Mouse (Mus musculus) retina, adult 2 months (tissue): ENCODE data around the gene Sirt7.

Experiments used
- DNase-seq: peaks from one replicate; pipeline ENCODE4 v3.0.0-alpha.2; 2012; ENCODE audit warnings: low read depth, low spot score

The Sirt7 gene

DNA sequence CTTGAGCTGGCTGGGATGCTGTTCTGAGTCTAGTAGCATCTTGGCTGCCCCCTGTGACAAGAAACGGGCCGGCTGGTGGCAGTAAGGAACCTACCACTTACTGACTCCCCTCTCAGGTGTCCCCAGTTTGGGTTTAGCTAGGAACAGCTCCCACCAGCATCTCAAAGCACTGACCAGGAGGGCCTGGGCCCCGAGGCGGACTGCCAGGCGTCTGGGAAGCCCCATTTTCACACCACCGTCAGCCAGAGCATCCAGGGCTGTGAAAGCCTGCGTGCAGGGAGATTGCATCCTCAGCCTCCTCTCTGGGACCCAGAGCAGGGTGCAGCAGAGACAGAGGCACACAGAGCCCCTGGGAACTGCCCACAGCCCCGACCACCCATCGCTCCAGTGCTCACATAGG, 16.2 kb upstream of the Sirt7 start:
- DNase-seq: no peak

DNA sequence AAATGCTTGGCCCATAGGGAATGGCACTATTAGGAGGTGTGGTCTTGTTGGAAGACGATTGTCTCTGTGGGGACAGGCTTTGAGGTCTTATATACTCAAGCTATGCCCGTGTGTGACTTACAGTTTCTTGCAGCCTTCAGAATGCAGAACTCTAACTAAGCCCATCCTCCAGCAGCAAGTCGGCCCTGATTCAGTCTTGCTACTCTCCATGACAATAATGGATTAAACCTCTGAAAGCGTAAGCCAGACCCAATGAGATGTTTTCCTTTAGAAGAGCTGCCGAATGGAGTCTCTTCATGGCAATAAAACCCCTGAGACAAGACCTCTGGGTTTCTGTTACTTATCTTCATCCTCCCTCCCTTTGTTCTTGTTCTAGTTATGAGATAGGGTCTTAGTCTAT, 9.8 kb upstream of the Sirt7 start:
- DNase-seq: no peak

DNA sequence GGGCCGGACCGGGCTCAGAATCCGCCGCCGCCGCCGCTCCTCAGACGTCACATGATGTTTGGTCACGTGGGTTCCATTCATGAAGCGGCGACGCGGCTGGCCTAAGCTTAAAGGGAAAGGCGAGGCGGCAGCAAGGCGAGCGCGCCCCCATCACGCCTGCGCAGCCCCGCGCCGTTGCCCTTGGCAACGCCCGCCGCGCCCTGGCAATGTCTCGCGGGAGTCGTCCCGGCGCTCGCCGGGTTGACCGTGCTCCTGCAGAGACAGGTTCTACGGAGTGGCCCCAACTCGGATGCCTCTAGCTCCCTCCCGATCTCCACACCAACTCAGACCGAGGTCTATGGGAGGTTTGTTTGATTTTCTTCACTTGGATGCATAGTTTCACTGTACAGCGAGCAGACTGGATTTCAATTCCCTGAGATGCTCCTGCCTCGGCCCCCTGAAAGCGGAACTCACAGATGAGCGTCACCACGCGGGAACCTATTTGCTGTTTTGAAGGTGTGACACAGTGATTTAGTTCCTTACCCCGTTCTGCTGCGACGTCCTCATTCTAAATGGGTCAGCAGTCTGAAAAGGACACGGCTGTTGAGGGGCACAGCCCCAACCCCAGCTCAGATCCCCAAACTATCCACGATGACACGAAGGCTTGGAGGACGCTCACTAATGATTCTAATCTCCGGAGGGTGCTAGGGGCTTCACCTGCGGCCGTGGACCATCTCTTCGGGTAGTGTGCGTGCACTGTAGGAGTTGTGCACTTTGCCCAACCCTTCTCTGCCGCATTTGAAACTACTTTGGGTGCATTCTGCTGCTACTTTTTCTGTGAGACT, 8.7 kb upstream of the Sirt7 start, which contains the start of gene Mafg:
Gene Mafg (minus strand): TSS at position 81 of the 824 bp plus-strand sequence.
- DNase-seq: peak; percentile 85

DNA sequence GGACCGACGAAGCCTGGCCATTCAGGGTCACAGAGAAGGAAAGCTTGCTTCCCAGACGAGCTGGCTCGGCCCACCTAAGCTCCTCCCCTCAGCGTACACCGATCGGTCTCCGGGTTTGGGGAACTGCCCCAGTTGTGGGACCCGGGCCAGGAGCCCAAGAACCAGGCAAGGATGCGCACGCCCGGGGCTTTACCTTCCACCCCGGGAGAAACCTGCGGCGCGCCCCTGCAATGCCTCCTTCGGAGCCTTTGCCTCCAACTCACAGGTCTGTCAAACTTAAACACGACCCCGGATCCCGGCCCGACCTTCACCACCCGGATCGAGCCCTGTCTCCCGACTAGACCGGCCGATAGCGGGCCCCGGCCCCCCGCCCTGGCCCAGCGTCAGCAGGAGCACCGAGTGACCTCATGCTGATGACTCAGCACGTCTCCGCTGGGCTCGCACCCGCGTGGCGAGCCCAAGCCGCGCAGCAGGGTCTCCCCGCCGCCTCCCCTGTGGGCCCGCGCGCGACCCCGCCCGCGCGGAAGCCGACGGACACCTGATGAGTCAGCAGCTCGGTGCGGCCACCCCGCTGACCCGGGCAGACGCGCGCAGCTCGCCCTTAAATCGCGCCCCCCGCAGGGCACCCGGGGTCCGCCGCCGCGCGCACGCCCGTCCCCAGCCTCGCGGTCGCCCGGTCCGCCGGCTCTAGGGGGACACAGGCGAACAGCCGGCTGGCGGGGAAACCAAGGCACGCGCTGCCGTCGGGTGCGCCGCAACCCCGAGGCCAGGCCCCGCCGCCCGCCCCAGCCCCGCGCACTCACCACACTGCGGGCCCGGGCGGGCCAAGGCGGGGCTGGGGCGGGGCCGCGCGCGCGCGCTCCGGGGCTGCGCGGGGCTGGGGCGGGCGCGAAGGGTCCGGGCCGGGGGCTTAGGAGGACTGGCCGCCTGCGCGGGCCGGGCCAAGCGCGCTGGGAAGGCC, 7.8 kb upstream of the Sirt7 start:
- no peak for DNase-seq

DNA sequence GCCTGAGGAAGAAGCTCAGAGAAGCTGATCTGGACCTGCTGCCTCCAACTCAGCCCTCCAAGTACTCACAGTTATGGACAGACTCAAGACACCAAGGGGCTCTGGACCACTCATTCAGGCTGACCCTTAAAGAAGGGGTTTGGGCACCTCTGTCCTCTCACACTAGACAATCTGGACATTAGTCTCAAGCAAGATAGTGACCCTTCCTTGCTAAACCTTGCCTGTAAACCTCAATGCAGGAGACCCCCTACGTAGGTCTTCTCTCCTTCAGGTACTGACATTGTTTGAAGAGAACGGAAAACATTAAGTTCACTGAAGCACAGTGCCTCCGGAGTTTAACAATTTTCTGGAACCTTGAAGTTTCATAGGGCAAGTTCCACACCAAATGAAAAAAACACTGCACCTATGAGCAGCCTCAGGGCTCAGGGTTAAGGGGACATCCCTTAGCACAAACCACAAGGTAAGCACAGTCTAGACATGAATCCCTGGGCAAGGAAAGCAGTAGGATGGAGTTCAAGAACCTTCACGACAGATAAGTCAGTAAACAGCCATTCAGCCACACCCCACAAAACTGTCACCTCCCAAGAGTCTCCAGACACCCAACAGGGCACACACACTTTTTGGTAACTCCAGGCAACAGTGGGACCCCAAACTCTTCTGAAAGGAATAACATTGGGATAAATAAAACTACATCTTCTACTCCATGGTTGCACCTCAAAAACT, 6.8 kb upstream of the Sirt7 start:
- no peak for DNase-seq

DNA sequence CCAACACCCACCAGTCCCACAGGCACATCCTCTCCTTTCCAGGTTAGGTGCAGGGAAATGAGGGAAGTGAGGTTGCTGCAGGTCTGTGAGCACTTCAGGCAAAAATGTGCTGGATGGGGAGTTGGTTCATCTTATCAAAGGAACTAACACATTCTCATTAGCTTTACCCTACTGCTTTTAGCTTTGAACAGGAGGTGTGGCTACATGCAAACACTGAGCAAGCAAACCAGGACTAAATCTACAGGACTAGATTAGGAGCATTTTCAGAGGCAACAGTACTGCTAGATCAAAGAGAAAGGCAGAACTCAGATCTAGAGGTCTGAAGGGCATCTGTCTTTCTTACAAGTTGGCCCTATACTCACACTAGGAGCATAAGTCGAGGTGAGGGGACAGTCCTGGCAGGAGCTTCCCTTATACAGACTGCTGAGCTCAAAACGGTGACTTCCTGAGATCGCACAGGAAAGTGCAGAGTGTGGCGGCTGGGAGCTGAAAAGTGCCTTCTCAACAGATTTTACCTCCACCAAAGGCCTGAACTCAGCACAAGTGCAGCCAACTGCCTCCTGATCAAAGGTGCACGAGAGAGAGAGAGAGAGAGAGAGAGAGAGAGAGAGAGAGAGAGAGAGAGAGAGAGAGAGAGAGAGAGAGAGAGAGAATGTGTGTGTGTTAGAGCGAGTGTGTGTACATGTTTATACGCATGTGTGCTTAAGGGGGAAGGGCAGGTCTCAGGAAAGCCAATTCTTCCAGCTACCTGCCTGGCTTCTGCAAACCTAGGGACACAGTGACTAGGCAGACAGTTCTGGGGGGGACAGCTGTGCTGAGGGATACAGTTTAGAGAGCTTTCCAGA, 6.1 kb upstream of the Sirt7 start:
- no peak for DNase-seq

DNA sequence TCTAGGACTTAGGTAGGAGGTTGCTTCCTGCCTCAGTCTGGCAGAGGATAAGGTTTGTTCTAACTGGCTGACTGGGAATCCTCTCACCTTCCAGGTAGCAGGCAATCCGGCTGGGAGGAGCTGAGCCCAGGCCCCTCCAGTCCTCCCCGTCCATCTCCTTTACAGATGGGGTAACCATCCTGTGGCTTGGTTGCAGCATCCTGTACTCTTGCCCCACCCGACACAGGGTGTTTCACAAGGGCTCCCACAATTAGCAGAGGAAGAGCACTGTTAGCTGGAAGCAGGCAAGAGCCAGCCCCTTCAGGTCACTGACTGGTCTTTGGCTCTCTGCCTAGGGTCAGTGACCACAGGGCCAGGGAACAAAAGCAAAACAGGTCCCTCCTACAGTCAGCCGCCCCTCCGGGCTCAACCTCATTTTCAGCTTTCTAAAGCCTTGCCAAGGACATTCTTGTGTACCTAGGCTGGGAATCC, 5.4 kb upstream of the Sirt7 start:
- DNase-seq: no peak

DNA sequence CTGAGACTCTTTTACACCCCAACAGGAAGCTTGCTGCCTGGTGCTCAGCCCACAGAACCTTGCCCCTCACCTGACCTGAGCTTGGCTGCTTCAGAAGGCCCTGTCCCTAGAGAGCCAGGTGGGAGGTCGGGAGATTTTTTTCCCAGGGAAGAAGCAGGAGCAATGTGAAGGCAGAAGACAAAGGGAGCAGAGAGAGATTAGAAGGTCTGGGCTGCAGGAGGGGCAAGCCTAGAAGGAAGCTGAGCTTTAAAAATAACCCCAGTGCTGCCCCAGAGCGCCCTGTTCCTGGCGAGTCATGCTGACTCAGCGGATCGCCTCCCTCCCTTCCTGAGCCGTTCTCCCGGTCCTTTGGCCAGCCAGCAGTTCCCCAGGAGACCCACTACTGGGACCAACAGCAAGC, 4.9 kb upstream of the Sirt7 start:
- no peak for DNase-seq

DNA sequence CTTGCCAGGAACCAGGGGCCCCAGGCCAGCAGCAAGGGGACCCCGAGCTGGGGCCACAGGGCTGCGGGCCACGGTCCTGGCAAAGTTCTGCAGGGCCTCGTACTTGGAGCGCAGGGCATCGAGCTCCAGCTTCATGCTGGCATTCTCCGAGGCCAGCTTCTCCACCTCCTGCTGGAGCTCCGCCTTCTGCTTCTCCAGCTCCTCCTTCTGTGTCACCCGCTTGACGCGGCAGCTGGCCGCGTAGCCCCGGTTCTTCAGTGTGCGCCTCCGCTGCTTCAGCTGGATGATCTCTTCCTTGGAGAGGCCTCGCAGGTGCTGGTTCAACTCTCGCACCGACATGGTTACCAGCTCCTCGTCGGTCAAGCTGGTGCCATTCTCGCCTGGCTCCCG, 4.3 kb upstream of the Sirt7 start:
- no peak for DNase-seq

DNA sequence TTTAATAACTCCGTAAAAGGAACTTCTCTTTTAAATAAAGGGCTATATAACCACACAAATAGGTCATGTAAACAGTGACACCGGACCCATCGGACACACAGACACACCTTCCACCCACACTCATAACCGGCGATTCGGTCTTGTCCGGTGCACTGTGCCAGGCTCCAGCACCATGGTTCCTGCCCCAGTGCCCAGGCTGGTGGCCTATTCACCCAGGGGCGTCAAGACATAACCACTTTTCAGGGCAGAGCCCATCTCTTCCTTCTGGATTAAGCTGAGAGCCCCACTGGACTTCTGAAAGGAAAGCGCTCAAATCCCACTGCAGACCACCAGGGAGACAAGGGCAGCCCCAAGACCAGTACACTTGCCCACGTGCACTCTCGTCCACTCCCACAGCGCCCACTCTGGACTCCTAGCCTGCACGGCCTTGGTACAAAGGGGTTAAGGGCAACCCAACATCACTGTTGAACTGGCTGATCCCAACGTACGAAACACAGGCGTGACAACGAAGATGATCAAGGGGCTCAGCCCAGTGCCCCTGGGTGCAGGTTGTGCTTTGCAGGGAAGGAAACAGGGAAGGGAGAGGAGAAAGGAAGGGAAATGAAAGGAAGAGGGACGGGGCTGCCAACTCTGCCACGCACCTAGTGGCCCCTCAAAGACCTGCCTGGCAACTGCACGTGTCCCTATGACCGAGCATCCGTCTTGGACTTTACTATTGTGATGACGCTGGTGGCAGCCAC, 3.7 kb upstream of the Sirt7 start:
- DNase-seq: no peak

DNA sequence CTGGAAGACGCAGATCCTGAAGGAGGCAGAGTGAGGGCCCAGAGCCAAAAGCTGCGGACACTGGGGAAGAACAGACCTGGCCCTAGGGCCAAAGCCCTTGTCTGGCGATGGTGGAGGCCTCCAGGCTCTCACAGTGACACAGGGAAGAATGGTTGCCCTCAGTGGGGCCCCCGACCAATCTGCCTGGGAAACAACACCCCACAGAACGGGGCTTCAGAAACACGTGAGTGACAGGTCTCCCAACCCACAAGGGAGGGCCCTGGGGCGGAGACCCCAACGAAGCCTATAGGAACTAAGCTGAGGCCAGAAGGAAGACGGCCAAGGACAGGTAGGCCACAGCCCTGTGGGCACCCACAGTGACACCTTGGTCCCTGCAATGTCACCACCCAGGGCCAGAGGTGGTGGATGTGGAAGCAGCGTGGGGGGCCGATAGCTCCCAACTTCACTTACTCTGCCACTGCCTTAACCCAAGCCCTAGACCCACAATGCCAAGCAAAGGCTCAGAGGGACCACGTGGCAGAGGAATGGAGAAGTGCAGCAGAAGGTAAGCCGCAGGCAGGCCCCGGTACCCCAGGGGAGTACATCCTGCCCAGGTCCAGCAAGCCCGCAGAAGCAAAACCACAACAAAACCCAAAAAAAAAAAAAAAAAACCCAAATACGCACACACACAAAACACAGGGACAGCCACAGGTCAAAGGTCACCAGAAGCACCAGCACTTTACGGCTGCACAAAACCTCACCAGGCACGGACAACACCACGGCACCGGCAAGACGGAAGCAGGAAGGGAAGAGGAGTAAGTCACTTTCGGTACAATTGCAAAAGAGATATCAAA, 2.6 kb upstream of the Sirt7 start:
- DNase-seq: no peak

DNA sequence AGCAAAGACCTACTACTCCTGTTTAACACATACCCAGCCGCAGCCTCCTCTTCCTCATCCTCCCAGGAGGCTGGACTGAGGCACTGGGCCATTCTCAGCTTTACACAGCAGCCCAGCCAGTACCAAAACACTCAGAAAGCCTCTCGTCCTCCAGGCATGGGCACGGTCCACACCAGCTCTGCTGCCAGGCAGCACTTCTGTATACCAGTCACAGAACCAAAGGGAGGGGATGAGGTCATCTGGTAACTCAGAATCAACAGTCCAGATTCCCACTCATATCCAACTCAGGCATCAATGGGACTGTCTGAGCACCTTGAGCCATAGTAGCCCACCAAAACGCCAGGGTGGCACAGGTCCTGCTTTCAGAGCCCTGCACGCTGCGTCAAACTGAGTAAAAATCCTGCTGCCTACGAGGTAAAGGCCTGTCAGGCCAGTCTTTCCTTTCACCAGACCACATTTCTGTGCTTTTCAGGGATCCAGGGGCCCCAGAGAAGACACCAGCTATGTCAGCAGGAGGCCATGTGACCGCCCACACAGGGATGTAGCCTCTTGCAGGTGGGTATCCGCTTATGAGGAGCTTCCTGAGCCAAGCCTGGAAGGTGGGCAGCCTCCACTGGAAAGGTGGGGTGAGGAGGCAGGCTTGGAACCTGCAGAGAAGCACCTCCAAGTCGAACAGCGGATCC, 1.9 kb upstream of the Sirt7 start:
- DNase-seq: no peak

DNA sequence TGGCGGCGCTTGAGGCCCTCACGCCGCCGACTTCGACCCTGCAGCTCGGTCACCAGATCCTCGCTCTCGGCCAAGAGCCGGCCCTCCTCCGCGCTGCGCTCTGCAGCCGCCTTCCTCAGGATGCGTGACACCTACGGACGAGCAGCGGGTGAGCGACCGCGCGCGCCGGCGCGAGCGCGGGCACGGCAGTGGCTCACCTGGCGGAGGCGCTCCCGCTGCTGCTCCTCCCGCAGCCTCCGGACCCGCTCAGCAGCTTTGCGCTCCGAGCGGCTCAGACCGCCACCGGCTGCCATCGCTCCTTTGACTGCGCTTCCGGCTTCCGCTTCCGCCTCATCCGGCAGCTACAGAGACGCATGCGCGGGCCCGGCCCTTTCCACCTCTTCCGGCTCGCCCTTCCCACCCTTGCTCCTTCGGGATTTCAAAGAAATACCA, 344 bp downstream of the Sirt7 start:
- DNase-seq: peak; percentile 66

DNA sequence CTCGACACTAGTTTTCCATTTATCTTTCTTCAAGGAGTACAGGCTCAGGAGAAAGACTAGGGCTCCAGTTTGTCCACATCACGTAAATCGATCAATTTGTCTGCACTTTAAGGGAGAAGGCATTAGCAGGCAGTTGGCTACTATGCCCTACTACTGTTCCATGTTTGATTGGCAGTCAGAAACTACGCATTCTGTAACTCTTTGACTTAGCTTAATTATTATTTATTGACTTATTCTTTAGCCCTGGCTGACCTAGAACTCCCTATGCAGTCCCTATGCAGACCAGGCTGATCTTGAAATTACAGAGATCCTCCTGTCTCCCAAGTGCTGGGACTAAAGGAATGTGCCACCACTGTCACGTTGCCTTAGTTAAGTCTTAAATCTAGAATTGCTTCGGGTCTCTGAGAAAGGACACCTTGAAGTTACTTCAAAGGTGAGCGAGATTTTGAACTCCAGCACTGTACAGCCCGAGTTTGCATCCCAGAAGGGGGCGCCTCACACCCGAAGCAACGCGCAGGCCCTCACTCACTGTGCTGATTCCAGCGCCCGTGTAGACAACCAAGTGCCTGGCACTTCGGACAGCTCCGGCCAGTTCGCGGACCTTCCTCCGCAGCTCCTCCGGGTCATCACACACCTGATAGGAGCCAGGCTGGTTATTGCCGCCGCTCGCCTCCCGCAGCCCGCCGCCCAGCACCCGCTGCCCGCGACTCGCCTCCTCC, 920 bp downstream of the Sirt7 start:
- no peak for DNase-seq

DNA sequence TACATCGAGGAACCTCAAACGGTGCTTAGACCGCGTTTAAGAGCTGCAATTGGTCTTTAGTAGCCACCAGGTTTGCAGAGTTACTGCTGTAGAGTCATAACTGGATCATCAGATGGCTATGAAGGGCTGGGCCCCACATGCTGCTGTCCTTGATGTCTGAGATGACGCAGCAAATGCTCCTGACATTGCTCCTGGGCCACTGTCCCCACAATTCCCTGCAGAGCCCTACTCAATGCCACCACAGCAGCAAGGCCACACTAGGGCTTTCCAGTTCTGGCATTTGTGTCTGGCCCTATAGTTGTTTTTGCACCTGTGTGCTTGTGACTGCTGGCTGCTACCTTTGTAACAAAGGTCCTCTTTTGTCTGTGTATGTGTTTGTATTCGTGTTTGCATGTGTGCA, 2.2 kb downstream of the Sirt7 start:
- DNase-seq: no peak

DNA sequence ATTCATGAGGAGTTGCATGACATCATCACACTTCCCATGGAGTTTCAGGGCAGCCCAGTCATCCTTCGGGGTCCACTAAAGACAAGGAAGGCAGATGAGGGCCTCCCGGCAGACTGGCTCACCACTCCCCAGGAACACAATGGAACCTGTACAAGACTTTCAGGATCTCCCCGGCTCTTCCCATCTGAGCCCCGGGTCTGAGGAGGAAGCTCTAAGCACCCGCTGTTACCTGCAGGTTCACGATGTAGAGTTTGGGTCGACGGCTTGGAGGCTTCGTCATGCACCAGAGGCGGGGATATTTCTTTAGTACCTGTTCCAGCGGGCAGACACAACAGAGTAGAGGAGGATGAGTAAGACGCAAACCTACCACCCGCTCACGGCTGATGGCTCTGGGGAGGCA, 4.8 kb downstream of the Sirt7 start:
- DNase-seq: no peak

DNA sequence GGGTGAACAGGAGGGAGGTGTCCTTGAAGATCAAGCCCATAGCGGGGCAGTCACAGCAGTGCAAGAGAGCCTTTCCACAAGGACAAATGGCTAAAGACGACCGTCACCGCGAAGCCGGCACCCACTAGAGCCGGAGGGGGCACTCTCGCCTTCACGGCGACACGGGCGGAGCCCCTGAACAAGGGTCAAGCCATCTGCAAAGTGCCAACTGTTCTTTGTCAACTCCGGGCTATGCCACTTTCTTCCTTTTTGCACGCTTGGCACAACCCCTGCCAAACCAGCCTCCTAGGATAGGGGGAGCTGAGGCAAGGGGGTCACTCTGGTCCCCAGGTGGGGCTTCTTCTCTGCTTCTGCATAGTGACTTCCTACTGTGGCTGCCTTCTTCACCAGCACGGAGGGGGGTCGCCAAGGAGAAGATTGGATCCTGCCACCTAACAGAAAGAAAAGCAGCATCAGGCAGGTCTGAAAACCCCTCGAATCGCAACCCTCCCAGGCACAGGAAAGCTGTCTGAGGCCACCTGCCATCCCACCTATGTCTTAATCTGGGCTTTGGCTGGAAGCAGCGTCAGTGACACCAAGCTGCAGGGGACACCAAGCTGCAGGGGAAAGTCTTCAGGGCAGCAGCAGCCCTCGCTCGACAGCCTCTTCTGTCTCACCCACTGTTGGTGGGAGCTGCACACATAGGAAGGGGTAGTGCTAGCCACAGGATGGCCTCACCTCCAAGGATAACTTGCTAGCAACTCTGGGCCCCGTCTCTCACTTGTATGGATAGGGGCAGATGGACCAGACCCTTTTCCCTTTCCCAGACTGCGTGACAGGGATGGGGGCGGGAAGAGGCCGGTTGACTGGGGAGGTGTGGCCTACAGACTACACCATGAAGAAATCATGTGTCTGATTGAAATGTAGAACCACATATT, 6.2 kb downstream of the Sirt7 start:
- no peak for DNase-seq
